Mouse (Mus musculus) hindbrain, postnatal 0 days (tissue): Measurements from ENCODE around the gene Gins1. TPM values are rescaled to one million over a fixed set of nuclear protein-coding genes. Genes with fewer than 3 reads are reported as not detected.
A peak's percentile ranks its signal among the peaks of the same experiment; 100 is the strongest.

Source experiments
- ATAC-seq: fragments of 200-750 bp; cut with Nextera tagmentation; 2 replicates; pipeline ENCODE4 v1.8.0; 2017; ENCODE audit warnings: mild to moderate bottlenecking, moderate TSS enrichment, moderate library complexity
- DNase-seq: peaks from one replicate; pipeline ENCODE4 v3.0.0-alpha.2; 2015; ENCODE audit warnings: low spot score
- H3K27ac ChIP-seq: fragments of 300-500 bp; sonication (generic); 2 replicates; pipeline ENCODE4 v1.5.1; 2014; ENCODE audit warnings: mild to moderate bottlenecking
- H3K27me3 ChIP-seq: fragments of 300-500 bp; sonication (generic); 2 replicates; pipeline ENCODE4 v1.6.1; 2014; ENCODE audit warnings: low read length, mixed read lengths; ENCODE audit not compliant: insufficient read depth
- H3K36me3 ChIP-seq: fragments of 300-500 bp; sonication (generic); 2 replicates; pipeline ENCODE4 v1.6.1; 2014; ENCODE audit warnings: low read length, mixed read lengths; ENCODE audit not compliant: insufficient read depth
- H3K4me1 ChIP-seq: fragments of 300-500 bp; sonication (generic); 2 replicates; pipeline ENCODE4 v1.6.1; 2014; ENCODE audit warnings: antibody characterized with exemption, low read length, mixed read lengths; ENCODE audit not compliant: insufficient read depth
- H3K4me2 ChIP-seq: fragments of 300-500 bp; sonication (generic); 2 replicates; pipeline ENCODE4 v1.6.1; 2014; ENCODE audit warnings: low read depth, mild to moderate bottlenecking, low read length, moderate library complexity, mixed read lengths
- H3K4me3 ChIP-seq: fragments of 300-500 bp; sonication (generic); 2 replicates; pipeline ENCODE4 v1.5.1; 2014; ENCODE audit warnings: low read length
- H3K9ac ChIP-seq: fragments of 300-500 bp; sonication (generic); replicated peaks from 2 replicates; pipeline ENCODE4 v1.6.1; 2014; ENCODE audit warnings: mild to moderate bottlenecking, low read length, moderate library complexity, mixed read lengths
- H3K9me3 ChIP-seq: fragments of 300-500 bp; sonication (generic); 2 replicates; pipeline ENCODE4 v1.6.1; 2016; ENCODE audit warnings: low read length, mixed read lengths
- CTCF ChIP-seq: IDR thresholded peaks from 2 replicates; pipeline ENCODE4 v1.5.1; 2016; ENCODE audit warnings: antibody characterized with exemption, control low read depth, low read depth
- WGBS: fragments of 180-500 bp; shearing (Covaris S2); extraction: QIAGEN DNeasy Blood & Tissue Kit; methylation state at CpG from one replicate; pipeline ENCODE4 v1.1.7; 2014; 5-methylcytosine and 5-hydroxymethylcytosine counted together
- polyA plus RNA-seq: library from polyadenylated mRNA; unstranded; fragments of >200 nt; fragmentation: Nextera tagmentation; extraction: Ambion mirVana; gene quantifications from 2 replicates; pipeline ENCODE4 v1.2.1, GENCODE M21; 2015
- total RNA-seq: library from RNA; depleted of rRNA; stranded (reverse); fragments of >200 nt; gene quantifications from 2 replicates; pipeline ENCODE4 v1.2.3, GENCODE M21; 2014; rRNA removed

Gene Gins1
- total RNA-seq (5.4 and 8.6 TPM in 2 replicates), polyA plus RNA-seq (12.7 and 14.9 TPM in 2 replicates)

GRCm38 (mm10) chr2:150904936-150905450, at the start of gene Gins1:
Gene Gins1, plus strand, starts transcription at chr2:150905400.
- H3K4me1 ChIP-seq = peaks cover 9% of the 10 kb centered on the region
- ATAC-seq = no peak
- DNase-seq = no peak
- H3K27ac ChIP-seq = peak within 1 kb of the TSS; percentile 92
- peak; percentile 31 for TF ChIP-seq CTCF
- WGBS = 39% methylated on average over 9 of the region's 9 CpGs
- peak within 1 kb of the TSS; percentile 80 for H3K9ac ChIP-seq
- no peaks in the 10 kb centered on the region; the same call in 1 of the 2 replicates for H3K27me3 ChIP-seq
- peak within 1 kb of the TSS; percentile 87 for H3K4me2 ChIP-seq
- H3K4me3 ChIP-seq = peak within 1 kb of the TSS; percentile 64
- no peaks in the 10 kb centered on the region for H3K36me3 ChIP-seq
- no peaks in the 10 kb centered on the region for H3K9me3 ChIP-seq

- Histone ChIP-seq H3K27ac (no peak overlapping the region), H3K4me3 (no peak overlapping the region), H3K4me2 (no peak overlapping the region), H3K9ac (no peak overlapping the region), H3K36me3 (no peaks in the 10 kb centered on the region), H3K27me3 (no peaks in the 10 kb centered on the region), H3K4me1 (no peaks in the 10 kb centered on the region), H3K9me3 (no peaks in the 10 kb centered on the region)
- ATAC-seq = no peak
- TF ChIP-seq CTCF = no peak
- DNase-seq = no peak
- WGBS = 90% methylated on average over 9 of the region's 9 CpGs
Measured at GRCm38 (mm10) chr2:150858724-150859487, 46.3 kb upstream of the Gins1 start.

GRCm38 (mm10) chr2:150859709-150860470, 45.3 kb upstream of the Gins1 start:
- no peaks in the 10 kb centered on the region for H3K36me3 ChIP-seq
- no peak overlapping the region for H3K27ac ChIP-seq
- H3K9ac ChIP-seq = no peak overlapping the region
- no peak overlapping the region for H3K4me3 ChIP-seq
- TF ChIP-seq CTCF = no peak
- no peaks in the 10 kb centered on the region for H3K27me3 ChIP-seq
- no peaks in the 10 kb centered on the region for H3K9me3 ChIP-seq
- H3K4me1 ChIP-seq = no peaks in the 10 kb centered on the region
- no peak for DNase-seq
- ATAC-seq = no peak
- no peak overlapping the region for H3K4me2 ChIP-seq
- 77% methylated on average over 11 of the region's 11 CpGs for WGBS

GRCm38 (mm10) chr2:150861128-150861527, 44.1 kb upstream of the Gins1 start:
- Histone ChIP-seq H3K36me3 (no peaks in the 10 kb centered on the region), H3K9ac (no peak overlapping the region), H3K4me3 (no peak overlapping the region), H3K27ac (no peak overlapping the region), H3K27me3 (no peaks in the 10 kb centered on the region), H3K4me2 (no peak overlapping the region), H3K9me3 (no peaks in the 10 kb centered on the region), H3K4me1 (no peaks in the 10 kb centered on the region)
- WGBS = 94% methylated on average over 2 of the region's 2 CpGs
- TF ChIP-seq CTCF = 0 out of 2 replicates have a peak, but pooled peaks have one; percentile 12
- ATAC-seq (no peak), DNase-seq (no peak)

GRCm38 (mm10) chr2:150867021-150867420, 38.2 kb upstream of the Gins1 start:
- Histone ChIP-seq H3K4me2 (no peak overlapping the region), H3K4me3 (no peak overlapping the region), H3K9me3 (no peaks in the 10 kb centered on the region), H3K4me1 (no peaks in the 10 kb centered on the region), H3K9ac (no peak overlapping the region), H3K27ac (no peak overlapping the region), H3K36me3 (no peaks in the 10 kb centered on the region), H3K27me3 (no peaks in the 10 kb centered on the region)
- ATAC-seq (no peak), DNase-seq (no peak)
- no peak for TF ChIP-seq CTCF
- WGBS = 98% methylated on average over 2 of the region's 2 CpGs

- H3K4me3 ChIP-seq = no peak overlapping the region
- H3K9me3 ChIP-seq = no peaks in the 10 kb centered on the region
- H3K27me3 ChIP-seq = no peaks in the 10 kb centered on the region
- H3K27ac ChIP-seq = no peak overlapping the region
- H3K9ac ChIP-seq = no peak overlapping the region
- ATAC-seq = no peak
- H3K36me3 ChIP-seq = no peaks in the 10 kb centered on the region
- DNase-seq = no peak
- 89% methylated on average over 1 of the region's 1 CpGs for WGBS
- TF ChIP-seq CTCF = no peak
- H3K4me2 ChIP-seq = no peak overlapping the region
- no peaks in the 10 kb centered on the region for H3K4me1 ChIP-seq
Measured at GRCm38 (mm10) chr2:150869446-150869845, 35.8 kb upstream of the Gins1 start.
